Mouse (Mus musculus): Measurements from ENCODE around the gene Ifrd1. TPM values are rescaled to one million over a fixed set of nuclear protein-coding genes. Genes with fewer than 3 reads are reported as not detected.

Ifrd1 gene
- 36.6 and 45.1 TPM in 2 replicates for polyA plus RNA-seq (2012; rRNA removed)
- polyA plus RNA-seq (2014; fragmentation: Nextera tagmentation; extraction: Ambion mirVana) = 117 and 120 TPM in 2 replicates

- Histone ChIP-seq H3K4me1 (ENCODE audit: control insufficient read depth, insufficient read depth, low read length) (no peaks in the 10 kb centered on the region), H3K27me3 (ENCODE audit: control insufficient read depth, insufficient read depth, low read length) (no peaks in the 10 kb centered on the region), H3K4me3 (replicated peaks; ENCODE audit: low read length) (no peak within 1 kb of the TSS), H3K27ac (replicated peaks; ENCODE audit: low read depth, low read length) (no peak within 1 kb of the TSS), H3K9ac (ENCODE audit: low read depth, low read length, severe bottlenecking) (no peak within 1 kb of the TSS), H3K36me3 (ENCODE audit: control insufficient read depth, insufficient read depth, low read length) (no peaks in the 10 kb centered on the region), H3K4me2 (replicated peaks; ENCODE audit: low read depth, low read length, severe bottlenecking) (no peak within 1 kb of the TSS), H3K9me3 (ENCODE audit: control insufficient read depth, low read length) (no peaks in the 10 kb centered on the region)
- ATAC-seq (ENCODE audit: low FRiP score, low read depth) (no peak), DNase-seq (ENCODE audit: low spot score) (no peak)
- no peak for TF ChIP-seq POLR2A (IDR thresholded peaks at IDR 0.05; ENCODE audit: borderline replicate concordance, extremely low read depth, insufficient read depth, insufficient read length)
- WGBS = 51% methylated on average over 5 of the region's 5 CpGs
Measured at GRCm38 (mm10) chr12:40248454-40249180, at the start of gene Ifrd1. Ifrd1 (minus strand) TSS chr12:40248504.

- Histone ChIP-seq H3K9ac (ENCODE audit: low read depth, low read length, severe bottlenecking) (no peak overlapping the region), H3K27ac (replicated peaks; ENCODE audit: low read depth, low read length) (no peak overlapping the region), H3K27me3 (ENCODE audit: control insufficient read depth, insufficient read depth, low read length) (no peaks in the 10 kb centered on the region), H3K4me2 (replicated peaks; ENCODE audit: low read depth, low read length, severe bottlenecking) (no peak overlapping the region), H3K9me3 (ENCODE audit: control insufficient read depth, low read length) (peaks cover 16% of the 10 kb centered on the region; the same call in 1 of the 2 replicates), H3K4me1 (ENCODE audit: control insufficient read depth, insufficient read depth, low read length) (no peaks in the 10 kb centered on the region), H3K36me3 (ENCODE audit: control insufficient read depth, insufficient read depth, low read length) (no peaks in the 10 kb centered on the region), H3K4me3 (replicated peaks; ENCODE audit: low read length) (no peak overlapping the region)
- 74% methylated on average over 4 of the region's 4 CpGs for WGBS
- TF ChIP-seq POLR2A (IDR thresholded peaks at IDR 0.05; ENCODE audit: borderline replicate concordance, extremely low read depth, insufficient read depth, insufficient read length) = no peak
- ATAC-seq (ENCODE audit: low FRiP score, low read depth) (no peak), DNase-seq (ENCODE audit: low spot score) (no peak)
Measured at GRCm38 (mm10) chr12:40286539-40286938, 38.2 kb upstream of the Ifrd1 start.

DNA sequence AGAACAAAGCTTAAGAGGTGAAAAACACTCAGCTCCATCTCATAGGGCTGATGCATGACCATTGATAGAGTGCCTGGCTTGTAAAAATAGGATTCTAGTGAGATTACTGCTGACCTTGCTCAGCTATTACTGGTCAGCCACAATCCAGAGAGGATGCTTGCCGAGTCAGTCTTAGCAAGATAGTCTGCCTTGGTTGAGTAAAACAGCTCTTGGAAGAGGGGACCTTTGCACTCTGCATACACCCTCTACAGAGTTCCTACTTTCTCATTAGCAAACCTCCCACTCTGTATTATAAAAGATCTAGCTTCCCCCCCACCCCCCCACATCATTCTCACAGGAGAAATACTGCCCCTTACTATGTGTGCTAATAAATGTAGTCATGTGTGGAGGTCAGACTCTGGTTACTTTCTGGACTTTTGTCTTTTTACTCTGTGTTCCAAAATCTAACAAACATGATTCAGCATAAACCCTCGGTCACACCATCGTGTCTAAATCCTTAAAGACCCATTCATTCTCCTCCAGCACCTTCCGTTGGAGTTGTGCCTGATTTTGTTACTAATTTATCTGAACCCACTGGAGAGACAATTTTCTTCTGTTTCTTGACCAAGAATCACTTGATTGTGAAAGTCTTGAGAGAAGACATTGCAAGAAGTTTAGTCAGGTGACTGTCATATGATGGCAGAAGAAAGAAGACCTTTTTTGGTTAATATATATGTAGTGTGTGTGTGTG, 32.5 kb upstream of the Ifrd1 start:
- ATAC-seq (ENCODE audit: low FRiP score, low read depth) (no peak), DNase-seq (ENCODE audit: low spot score) (no peak)
- H3K36me3 ChIP-seq (ENCODE audit: control insufficient read depth, insufficient read depth, low read length) = no peaks in the 10 kb centered on the region
- H3K9me3 ChIP-seq (ENCODE audit: control insufficient read depth, low read length) = no peaks in the 10 kb centered on the region
- no peak overlapping the region for H3K27ac ChIP-seq (replicated peaks; ENCODE audit: low read depth, low read length)
- H3K9ac ChIP-seq (ENCODE audit: low read depth, low read length, severe bottlenecking) = no peak overlapping the region
- no peak for TF ChIP-seq POLR2A (IDR thresholded peaks at IDR 0.05; ENCODE audit: borderline replicate concordance, extremely low read depth, insufficient read depth, insufficient read length)
- WGBS = 79% methylated on average over 4 of the region's 4 CpGs
- H3K27me3 ChIP-seq (ENCODE audit: control insufficient read depth, insufficient read depth, low read length) = no peaks in the 10 kb centered on the region
- no peaks in the 10 kb centered on the region for H3K4me1 ChIP-seq (ENCODE audit: control insufficient read depth, insufficient read depth, low read length)
- no peak overlapping the region for H3K4me2 ChIP-seq (replicated peaks; ENCODE audit: low read depth, low read length, severe bottlenecking)
- H3K4me3 ChIP-seq (replicated peaks; ENCODE audit: low read length) = no peak overlapping the region

DNA sequence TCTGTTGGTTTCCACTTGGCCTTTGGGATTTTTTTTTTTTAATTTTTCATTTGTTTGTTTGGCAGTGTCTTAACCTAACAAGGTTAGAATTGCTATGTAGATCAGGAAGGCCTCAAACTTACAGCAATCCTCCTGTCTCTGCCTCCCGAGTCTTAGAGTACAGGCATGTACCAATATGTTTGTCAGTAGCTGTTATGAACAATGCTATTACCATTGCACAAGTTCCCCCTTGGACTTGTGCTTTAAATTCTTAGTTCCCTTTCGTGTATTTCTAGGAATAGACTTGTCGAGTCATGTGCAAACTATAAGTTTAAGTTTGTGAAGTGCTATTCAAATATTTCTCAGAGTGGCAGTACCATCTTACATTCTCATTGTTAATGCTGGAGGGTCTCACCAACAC, 29.3 kb upstream of the Ifrd1 start:
- Histone ChIP-seq H3K4me1 (ENCODE audit: control insufficient read depth, insufficient read depth, low read length) (no peaks in the 10 kb centered on the region), H3K4me3 (replicated peaks; ENCODE audit: low read length) (no peak overlapping the region), H3K27me3 (ENCODE audit: control insufficient read depth, insufficient read depth, low read length) (no peaks in the 10 kb centered on the region), H3K4me2 (replicated peaks; ENCODE audit: low read depth, low read length, severe bottlenecking) (no peak overlapping the region), H3K27ac (replicated peaks; ENCODE audit: low read depth, low read length) (no peak overlapping the region), H3K9ac (ENCODE audit: low read depth, low read length, severe bottlenecking) (no peak overlapping the region), H3K36me3 (ENCODE audit: control insufficient read depth, insufficient read depth, low read length) (no peaks in the 10 kb centered on the region), H3K9me3 (ENCODE audit: control insufficient read depth, low read length) (no peaks in the 10 kb centered on the region)
- DNase-seq (ENCODE audit: low spot score) (no peak), ATAC-seq (ENCODE audit: low FRiP score, low read depth) (no peak)
- TF ChIP-seq POLR2A (IDR thresholded peaks at IDR 0.05; ENCODE audit: borderline replicate concordance, extremely low read depth, insufficient read depth, insufficient read length) = no peak
- 87% methylated on average over 3 of the region's 3 CpGs for WGBS

DNA sequence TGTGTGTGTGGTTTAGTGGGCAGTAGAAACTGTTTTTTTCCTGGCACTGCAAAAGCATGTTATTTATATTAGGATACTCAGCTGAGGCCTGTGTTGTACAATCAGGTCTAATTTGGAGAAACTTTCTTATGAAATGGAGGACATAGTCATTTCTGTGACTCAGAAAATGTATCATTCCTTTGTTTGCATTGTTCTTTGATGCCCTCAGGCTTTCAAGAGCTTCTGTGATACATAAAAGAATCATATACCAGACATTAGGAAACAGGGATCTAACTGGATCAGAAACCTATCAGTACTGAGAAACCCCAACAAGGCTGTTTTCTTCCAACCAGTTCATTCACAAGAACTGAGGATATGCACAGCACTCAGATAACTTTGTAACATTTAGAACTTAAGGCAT, 26.6 kb upstream of the Ifrd1 start:
- no peaks in the 10 kb centered on the region for H3K9me3 ChIP-seq (ENCODE audit: control insufficient read depth, low read length)

More for the DNA sequence above, 26.6 kb upstream of the Ifrd1 start:
- no peaks in the 10 kb centered on the region for H3K36me3 ChIP-seq (ENCODE audit: control insufficient read depth, insufficient read depth, low read length)
- H3K4me1 ChIP-seq (ENCODE audit: control insufficient read depth, insufficient read depth, low read length) = no peaks in the 10 kb centered on the region
- no peak overlapping the region for H3K27ac ChIP-seq (replicated peaks; ENCODE audit: low read depth, low read length)
- no peak for TF ChIP-seq POLR2A (IDR thresholded peaks at IDR 0.05; ENCODE audit: borderline replicate concordance, extremely low read depth, insufficient read depth, insufficient read length)
- ATAC-seq (ENCODE audit: low FRiP score, low read depth) (no peak), DNase-seq (ENCODE audit: low spot score) (no peak)
- no peak overlapping the region for H3K4me2 ChIP-seq (replicated peaks; ENCODE audit: low read depth, low read length, severe bottlenecking)
- no peak overlapping the region for H3K4me3 ChIP-seq (replicated peaks; ENCODE audit: low read length)
- H3K9ac ChIP-seq (ENCODE audit: low read depth, low read length, severe bottlenecking) = no peak overlapping the region
- no peaks in the 10 kb centered on the region for H3K27me3 ChIP-seq (ENCODE audit: control insufficient read depth, insufficient read depth, low read length)

Data from limb, embryonic 14.5 days (tissue).